8 mouse cellular contexts compared by ENCODE assay signal in the genomic region with DNA sequence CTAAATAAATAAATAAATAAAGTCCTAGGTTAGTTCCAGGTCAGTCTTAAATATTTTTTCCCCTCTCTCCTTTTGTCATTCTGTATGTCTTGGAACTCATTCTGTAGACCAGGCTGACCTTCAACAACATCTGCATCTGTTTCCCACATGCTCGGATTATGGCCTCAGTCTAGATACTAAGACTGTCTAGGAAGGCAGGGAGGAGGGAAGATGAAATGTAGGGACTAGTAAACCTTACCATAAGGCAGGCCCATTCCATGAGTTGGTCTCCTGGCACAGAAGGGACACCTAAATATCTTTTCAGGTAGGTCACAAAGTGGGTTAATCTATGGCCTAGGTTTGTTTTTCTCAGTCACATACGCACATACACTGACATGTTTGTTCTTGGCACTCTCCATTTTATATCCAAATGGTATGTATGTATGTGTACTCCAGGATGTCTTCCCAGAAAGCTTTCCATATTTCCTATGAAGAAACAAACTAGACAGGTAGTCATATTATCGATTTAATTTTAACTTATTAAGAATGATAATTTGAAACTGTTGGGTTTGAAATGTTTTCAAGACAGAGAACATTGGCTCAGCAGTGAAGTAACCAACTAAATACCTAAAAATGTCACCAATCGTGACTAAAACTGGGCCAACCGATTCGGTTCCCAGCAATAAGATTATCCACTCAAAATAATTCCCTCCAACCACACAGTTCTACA. TPM values are rescaled to one million over a fixed set of nuclear protein-coding genes. Genes with fewer than 3 reads are reported as not detected.
DNase-seq lines count a peak whose midpoint lies in the region; ATAC-seq and TF ChIP-seq lines count a peak whose summit lies in the region.

No protein-coding gene starts in this region.

- peak overlapping the region; percentile 84 for H3K27ac ChIP-seq in embryonic fibroblast, embryonic 13.5 days (ENCODE audit: insufficient read depth, low read length)
- peak overlapping the region; percentile 92 for H3K27ac ChIP-seq in liver, embryonic 11.5 days (ENCODE audit: low read depth, low read length)

- H3K9ac ChIP-seq in liver, embryonic 11.5 days (ENCODE audit: low read depth, low read length), result peak overlapping the region; percentile 95

- peak overlapping the region; percentile 73 for H3K4me2 ChIP-seq in liver, embryonic 11.5 days

- no peaks in the 10 kb centered on the region for H3K9me3 ChIP-seq in liver, embryonic 11.5 days (ENCODE audit: control insufficient read depth, low read length)

- TF ChIP-seq CTCF in embryonic fibroblast, embryonic 13.5 days (IDR thresholded peaks at IDR 0.05; ENCODE audit: borderline replicate concordance, insufficient read depth, low read length), result no peak

- H3K4me3 ChIP-seq in embryonic fibroblast, embryonic 13.5 days (ENCODE audit: insufficient read depth, low read length), result peak overlapping the region; percentile 90
- H3K4me3 ChIP-seq in liver, embryonic 11.5 days (ENCODE audit: low read depth, low read length), result peak overlapping the region; percentile 80

- H3K36me3 ChIP-seq in liver, embryonic 11.5 days (ENCODE audit: control insufficient read depth, insufficient read depth, low read length), result peaks cover 6% of the 10 kb centered on the region

- peaks cover 6% of the 10 kb centered on the region; the same call in 1 of the 2 replicates for H3K4me1 ChIP-seq in embryonic fibroblast, embryonic 13.5 days (ENCODE audit: control insufficient read depth, insufficient read depth, low read length)
- H3K4me1 ChIP-seq in liver, embryonic 11.5 days (replicated peaks; ENCODE audit: control insufficient read depth, insufficient read depth, low read length), result peaks cover 12% of the 10 kb centered on the region

- TF ChIP-seq POLR2A in embryonic fibroblast, embryonic 13.5 days (IDR thresholded peaks at IDR 0.05; ENCODE audit: low read depth, low read length), result peak; percentile 50

- H3K27me3 ChIP-seq in liver, embryonic 11.5 days (replicated peaks; ENCODE audit: control insufficient read depth, insufficient read depth, low read length), result no peaks in the 10 kb centered on the region

- peak; percentile 8 for DNase-seq in embryo, embryonic 10 days (ENCODE audit: low spot score)
- DNase-seq in embryo, embryonic 9.5 days (ENCODE audit: extremely low spot score), result no peak
- DNase-seq in 3T3-L1 (ENCODE audit: low read depth, low spot score), result peak; percentile 37
- no peak for DNase-seq in liver, embryonic 11.5 days (ENCODE audit: low spot score)
- no peak for DNase-seq in left cerebral cortex, adult 11 months (ENCODE audit: low spot score)
- no peak for DNase-seq in frontal cortex, postnatal 10 days (ENCODE audit: low spot score in 2 of 2)

- no peak for ATAC-seq in liver, embryonic 11.5 days (replicated peaks; ENCODE audit: low FRiP score)
- ATAC-seq in activated CD4-positive, CD25-positive, alpha-beta regulatory T cell, adult 4 months, result no peak

- 45% methylated on average over 6 of the region's 6 CpGs for WGBS in liver, embryonic 11.5 days

RNA-seq across cellular contexts. Expression of gene Gmeb2, which starts 1.1 kb away (rescaled TPM):
- 20.0 and 23.6 TPM in 2 replicates for polyA plus RNA-seq in embryonic fibroblast, embryonic 13.5 days (2011; ENCODE audit: insufficient read length, low read depth, missing spikeins)
- 14.7 and 16.4 TPM in 2 replicates for polyA plus RNA-seq in liver, embryonic 11.5 days (2014; fragmentation: Nextera tagmentation; extraction: Ambion mirVana)
- polyA plus RNA-seq in activated CD4-positive, CD25-positive, alpha-beta regulatory T cell, adult 4 months (2017; shearing (Covaris generic)), result 10 to 100 TPM in 1 of 2 experiments, 1 to 10 TPM in 1; 8.5 to 11.4 TPM

RNA-seq across cellular contexts. Expression of gene Stmn3, which starts 27.5 kb away (rescaled TPM):
- polyA plus RNA-seq in embryonic fibroblast, embryonic 13.5 days (2011; ENCODE audit: insufficient read length, low read depth, missing spikeins), result not detected in 2 replicates
- polyA plus RNA-seq in liver, embryonic 11.5 days (2014; fragmentation: Nextera tagmentation; extraction: Ambion mirVana), result 0.59 and 0.74 TPM in 2 replicates
- polyA plus RNA-seq in activated CD4-positive, CD25-positive, alpha-beta regulatory T cell, adult 4 months (2017; shearing (Covaris generic)), result under 1 TPM in 1 of 2 experiments, not detected in 1; 0.40 TPM

RNA-seq across cellular contexts. Expression of gene Rtel1, which starts 32.8 kb away (rescaled TPM):
- polyA plus RNA-seq in embryonic fibroblast, embryonic 13.5 days (2011; ENCODE audit: insufficient read length, low read depth, missing spikeins), result 40.8 and 43.5 TPM in 2 replicates
- polyA plus RNA-seq in liver, embryonic 11.5 days (2014; fragmentation: Nextera tagmentation; extraction: Ambion mirVana), result 58.8 and 66.4 TPM in 2 replicates
- 10 to 100 TPM; 22.9 to 25.4 TPM for polyA plus RNA-seq in activated CD4-positive, CD25-positive, alpha-beta regulatory T cell, adult 4 months (2017; shearing (Covaris generic))

RNA-seq across cellular contexts. Expression of gene Helz2, which starts 45.0 kb away (rescaled TPM):
- 10.5 and 12.3 TPM in 2 replicates for polyA plus RNA-seq in embryonic fibroblast, embryonic 13.5 days (2011; ENCODE audit: insufficient read length, low read depth, missing spikeins)
- 2.4 and 2.6 TPM in 2 replicates for polyA plus RNA-seq in liver, embryonic 11.5 days (2014; fragmentation: Nextera tagmentation; extraction: Ambion mirVana)
- 10 to 100 TPM; 15.5 to 18.4 TPM for polyA plus RNA-seq in activated CD4-positive, CD25-positive, alpha-beta regulatory T cell, adult 4 months (2017; shearing (Covaris generic))

Comparison
In these comparisons a context has a peak if more than half of its experiments do, and no peak if none do; other contexts are left out.
1. DNase-seq: peak in embryo, embryonic 10 days (single experiment) and 3T3-L1 (single experiment); none in embryo, embryonic 9.5 days (single experiment), liver, embryonic 11.5 days (single experiment), left cerebral cortex, adult 11 months (single experiment) and frontal cortex, postnatal 10 days (0 of 2).